Mouse (Mus musculus) hindbrain, postnatal 0 days (tissue): ENCODE measurements around the gene Kiss1r. TPM values are rescaled to one million over a fixed set of nuclear protein-coding genes. Genes with fewer than 3 reads are reported as not detected.
A peak's percentile ranks its signal among the peaks of the same experiment; 100 is the strongest.

Experiments
- ATAC-seq: fragments of 200-750 bp; cut with Nextera tagmentation; 2 replicates; pipeline ENCODE4 v1.8.0; 2017; ENCODE audit warnings: mild to moderate bottlenecking, moderate TSS enrichment, moderate library complexity
- DNase-seq: peaks from one replicate; pipeline ENCODE4 v3.0.0-alpha.2; 2015; ENCODE audit warnings: low spot score
- H3K27ac ChIP-seq: fragments of 300-500 bp; sonication (generic); 2 replicates; pipeline ENCODE4 v1.5.1; 2014; ENCODE audit warnings: mild to moderate bottlenecking
- H3K27me3 ChIP-seq: fragments of 300-500 bp; sonication (generic); 2 replicates; pipeline ENCODE4 v1.6.1; 2014; ENCODE audit warnings: low read length, mixed read lengths; ENCODE audit not compliant: insufficient read depth
- H3K36me3 ChIP-seq: fragments of 300-500 bp; sonication (generic); 2 replicates; pipeline ENCODE4 v1.6.1; 2014; ENCODE audit warnings: low read length, mixed read lengths; ENCODE audit not compliant: insufficient read depth
- H3K4me1 ChIP-seq: fragments of 300-500 bp; sonication (generic); 2 replicates; pipeline ENCODE4 v1.6.1; 2014; ENCODE audit warnings: antibody characterized with exemption, low read length, mixed read lengths; ENCODE audit not compliant: insufficient read depth
- H3K4me2 ChIP-seq: fragments of 300-500 bp; sonication (generic); 2 replicates; pipeline ENCODE4 v1.6.1; 2014; ENCODE audit warnings: low read depth, mild to moderate bottlenecking, low read length, moderate library complexity, mixed read lengths
- H3K4me3 ChIP-seq: fragments of 300-500 bp; sonication (generic); 2 replicates; pipeline ENCODE4 v1.5.1; 2014; ENCODE audit warnings: low read length
- H3K9ac ChIP-seq: fragments of 300-500 bp; sonication (generic); replicated peaks from 2 replicates; pipeline ENCODE4 v1.6.1; 2014; ENCODE audit warnings: mild to moderate bottlenecking, low read length, moderate library complexity, mixed read lengths
- H3K9me3 ChIP-seq: fragments of 300-500 bp; sonication (generic); 2 replicates; pipeline ENCODE4 v1.6.1; 2016; ENCODE audit warnings: low read length, mixed read lengths
- CTCF ChIP-seq: IDR thresholded peaks from 2 replicates; pipeline ENCODE4 v1.5.1; 2016; ENCODE audit warnings: antibody characterized with exemption, control low read depth, low read depth
- WGBS: fragments of 180-500 bp; shearing (Covaris S2); extraction: QIAGEN DNeasy Blood & Tissue Kit; methylation state at CpG from one replicate; pipeline ENCODE4 v1.1.7; 2014; 5-methylcytosine and 5-hydroxymethylcytosine counted together
- polyA plus RNA-seq: library from polyadenylated mRNA; unstranded; fragments of >200 nt; fragmentation: Nextera tagmentation; extraction: Ambion mirVana; gene quantifications from 2 replicates; pipeline ENCODE4 v1.2.1, GENCODE M21; 2015
- total RNA-seq: library from RNA; depleted of rRNA; stranded (reverse); fragments of >200 nt; gene quantifications from 2 replicates; pipeline ENCODE4 v1.2.3, GENCODE M21; 2014

The Kiss1r gene
- total and polyA plus RNA-seq, 2 experiments from 2014 or later: 3.4 to 9.4 TPM

DNA sequence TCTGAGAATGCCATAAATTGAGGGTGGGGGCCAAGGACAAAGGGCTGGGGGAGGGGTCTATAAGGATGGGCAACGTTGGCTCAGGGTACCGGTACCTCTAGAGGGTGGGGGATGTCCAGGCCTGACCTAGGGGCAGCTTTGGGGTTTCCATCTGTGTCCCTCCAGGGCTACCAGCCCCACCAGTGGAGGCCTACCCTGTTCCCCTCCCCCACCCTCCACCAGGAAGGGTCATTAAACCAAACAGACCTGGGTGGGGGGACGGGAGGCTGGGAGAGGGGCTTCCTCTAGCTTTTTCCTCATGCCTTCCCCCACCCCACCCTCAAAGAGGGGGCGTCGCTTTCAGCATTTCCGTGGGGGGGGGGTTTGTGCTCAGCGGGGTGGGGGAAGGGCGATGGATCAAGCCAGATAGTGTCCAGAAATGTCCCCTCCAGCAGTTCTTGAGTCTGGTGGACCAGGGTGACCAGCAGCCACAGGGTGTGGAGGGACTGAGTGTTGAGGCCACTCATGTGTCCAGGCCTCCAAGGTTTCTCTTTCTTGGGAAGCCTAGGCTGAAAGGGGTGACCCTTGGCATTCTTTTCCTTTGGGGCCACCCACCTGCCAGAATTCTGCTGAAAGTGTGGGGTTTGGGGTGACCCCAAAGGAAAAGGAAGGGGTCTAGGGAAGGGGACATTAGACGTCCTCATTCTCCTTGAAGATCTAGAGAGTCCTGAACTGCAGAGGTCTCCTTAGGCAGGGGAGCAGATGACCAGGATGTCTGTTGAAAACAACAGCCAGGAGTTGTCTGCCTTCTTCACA is 12.3 kb downstream of the Kiss1r start:
- 35% methylated on average over 9 of the region's 9 CpGs for WGBS
- no peak for TF ChIP-seq CTCF
- no peak for ATAC-seq
- H3K9ac ChIP-seq: 0 out of 2 replicates have a peak overlapping the region, but pooled peaks have one; percentile 18
- 0 out of 2 replicates have a peak, but pooled peaks cover 9% of the 10 kb centered on the region for H3K4me1 ChIP-seq
- H3K4me2 ChIP-seq: peak overlapping the region; percentile 96
- no peak for DNase-seq
- peak overlapping the region; percentile 86 for H3K4me3 ChIP-seq
- H3K27ac ChIP-seq: peak overlapping the region; percentile 88; the same call in 1 of the 2 replicates
- H3K36me3 ChIP-seq: no peaks in the 10 kb centered on the region
- no peaks in the 10 kb centered on the region for H3K27me3 ChIP-seq
- no peaks in the 10 kb centered on the region for H3K9me3 ChIP-seq

DNA sequence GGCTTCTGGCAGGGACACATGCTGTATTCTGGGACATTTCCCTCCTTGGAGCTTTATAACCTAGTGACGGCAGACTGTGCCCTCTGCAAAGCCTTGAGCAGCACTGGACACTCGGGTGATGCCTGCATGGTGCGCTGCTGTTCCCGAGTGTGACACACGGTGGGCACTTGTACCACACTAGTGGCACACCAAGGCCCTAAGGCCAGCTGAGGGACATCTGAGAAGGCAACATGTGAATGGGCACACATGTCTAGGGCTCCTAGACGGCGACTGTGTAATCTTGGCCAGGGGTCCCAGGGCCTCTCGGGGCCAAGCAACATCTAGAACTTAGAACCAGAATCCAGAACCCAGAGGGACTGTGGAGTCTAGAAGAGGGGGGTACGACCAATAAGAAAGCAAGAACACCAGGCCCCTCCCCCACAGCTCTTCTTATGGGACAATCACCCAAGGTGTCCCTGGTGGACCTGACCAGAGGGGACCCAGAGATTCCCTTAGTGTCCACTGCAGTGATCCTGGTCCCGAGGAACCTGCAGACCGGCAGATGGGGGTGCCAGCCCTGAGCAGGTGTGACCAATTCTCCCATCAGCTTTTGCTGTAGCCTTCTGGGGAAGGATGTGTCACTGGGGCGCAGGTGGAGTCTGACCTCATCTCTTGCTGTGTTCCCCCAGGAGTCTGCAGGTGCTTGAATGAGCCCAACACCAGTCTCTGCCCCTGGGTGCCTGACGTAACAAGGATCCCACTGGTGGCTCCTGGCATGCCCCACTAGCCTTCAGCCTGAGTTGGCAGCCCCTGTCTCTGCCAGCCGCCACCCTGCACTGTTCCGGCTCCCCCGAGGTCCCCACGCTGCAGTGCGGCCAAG is 13.4 kb downstream of the Kiss1r start:
- peak; percentile 12; the same call in 1 of the 2 replicates for TF ChIP-seq CTCF
- Histone ChIP-seq H3K9me3 (no peaks in the 10 kb centered on the region), H3K9ac (no peak overlapping the region; the same call in 1 of the 2 replicates), H3K27me3 (no peaks in the 10 kb centered on the region), H3K4me3 (no peak overlapping the region), H3K27ac (peak overlapping the region; percentile 20; the same call in 1 of the 2 replicates), H3K4me2 (no peak overlapping the region), H3K4me1 (0 out of 2 replicates have a peak, but pooled peaks cover 9% of the 10 kb centered on the region), H3K36me3 (no peaks in the 10 kb centered on the region)
- DNase-seq: no peak
- no peak for ATAC-seq
- 71% methylated on average over 18 of the region's 18 CpGs for WGBS

DNA sequence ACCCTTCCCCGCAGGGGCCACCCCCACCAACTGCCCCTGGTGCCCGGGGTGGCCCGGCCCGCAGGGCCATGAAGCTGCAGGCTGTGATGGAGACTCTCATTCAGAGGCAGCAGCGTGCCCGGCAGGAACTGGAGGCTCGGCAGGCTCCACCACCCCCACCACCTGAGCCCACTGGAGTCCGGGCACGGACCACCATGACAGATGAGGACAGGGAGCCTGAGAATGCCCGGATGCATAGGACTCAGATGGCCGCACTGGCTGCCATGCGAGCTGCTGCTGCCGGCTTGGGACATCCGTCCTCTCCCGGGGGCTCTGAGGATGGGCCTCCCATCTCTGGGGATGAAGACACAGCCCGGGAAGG is 14.0 kb downstream of the Kiss1r start:
- Histone ChIP-seq H3K4me1 (0 out of 2 replicates have a peak, but pooled peaks cover 8% of the 10 kb centered on the region), H3K4me3 (no peak overlapping the region), H3K27me3 (no peaks in the 10 kb centered on the region), H3K9me3 (no peaks in the 10 kb centered on the region), H3K27ac (0 out of 2 replicates have a peak overlapping the region, but pooled peaks have one; percentile 20), H3K9ac (no peak overlapping the region; the same call in 1 of the 2 replicates), H3K4me2 (no peak overlapping the region), H3K36me3 (no peaks in the 10 kb centered on the region)
- DNase-seq (no peak), ATAC-seq (no peak)
- 60% methylated on average over 16 of the region's 16 CpGs for WGBS
- no peak for TF ChIP-seq CTCF

DNA sequence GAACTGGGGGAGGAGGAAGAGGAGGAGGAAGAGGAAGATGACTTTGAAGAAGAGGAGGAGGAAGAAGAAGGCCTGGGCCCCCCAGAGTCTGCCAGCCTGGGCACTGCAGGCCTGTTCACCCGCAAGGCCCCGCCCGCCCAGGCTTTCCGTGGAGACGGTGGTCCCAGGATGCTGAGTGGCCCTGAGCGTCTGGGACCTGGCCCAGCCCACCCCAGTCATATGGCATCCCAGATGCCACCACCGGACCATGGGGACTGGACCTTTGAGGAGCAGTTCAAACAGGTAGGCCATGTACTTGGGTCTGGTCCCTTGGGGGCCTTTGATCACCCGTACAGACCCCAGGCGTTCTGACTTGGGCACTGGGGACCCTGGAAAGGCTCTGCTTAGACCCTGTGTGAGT is 15.0 kb downstream of the Kiss1r start:
- Histone ChIP-seq H3K4me2 (no peak overlapping the region), H3K9ac (no peak overlapping the region), H3K36me3 (no peaks in the 10 kb centered on the region), H3K9me3 (no peaks in the 10 kb centered on the region), H3K4me1 (0 out of 2 replicates have a peak, but pooled peaks cover 5% of the 10 kb centered on the region), H3K27me3 (no peaks in the 10 kb centered on the region), H3K27ac (no peak overlapping the region), H3K4me3 (no peak overlapping the region)
- DNase-seq: no peak
- no peak for ATAC-seq
- no peak for TF ChIP-seq CTCF
- WGBS: 82% methylated on average over 9 of the region's 9 CpGs

DNA sequence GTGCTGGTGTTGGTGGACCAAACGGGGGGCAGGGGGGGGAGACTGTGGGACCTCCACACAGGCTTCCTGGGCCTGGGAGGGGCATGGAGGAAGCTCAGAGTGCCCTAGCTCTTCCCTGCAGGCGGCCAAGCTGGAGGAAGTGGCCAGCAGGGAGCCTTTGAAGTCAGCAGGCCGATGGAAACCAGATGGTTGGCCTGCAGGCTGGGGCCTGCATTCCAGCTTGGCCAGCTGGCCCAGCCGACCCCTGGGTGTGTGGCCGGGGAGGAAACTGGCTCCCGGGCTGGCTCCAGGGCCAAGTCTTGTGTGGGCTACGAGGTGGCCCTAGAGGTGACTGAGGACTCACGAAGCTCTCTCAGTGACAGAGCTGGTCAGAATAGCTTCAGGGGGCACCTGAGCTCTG is 16.0 kb downstream of the Kiss1r start:
- H3K27me3 ChIP-seq: no peaks in the 10 kb centered on the region
- WGBS: 21% methylated on average over 8 of the region's 8 CpGs
- no peak for ATAC-seq
- H3K4me1 ChIP-seq: peaks cover 10% of the 10 kb centered on the region
- H3K27ac ChIP-seq: peak overlapping the region; percentile 55; the same call in 1 of the 2 replicates
- H3K4me2 ChIP-seq: no peak overlapping the region
- no peak overlapping the region for H3K4me3 ChIP-seq
- TF ChIP-seq CTCF: no peak
- DNase-seq: peak; percentile 72
- H3K9ac ChIP-seq: no peak overlapping the region
- no peaks in the 10 kb centered on the region for H3K9me3 ChIP-seq
- H3K36me3 ChIP-seq: no peaks in the 10 kb centered on the region

DNA sequence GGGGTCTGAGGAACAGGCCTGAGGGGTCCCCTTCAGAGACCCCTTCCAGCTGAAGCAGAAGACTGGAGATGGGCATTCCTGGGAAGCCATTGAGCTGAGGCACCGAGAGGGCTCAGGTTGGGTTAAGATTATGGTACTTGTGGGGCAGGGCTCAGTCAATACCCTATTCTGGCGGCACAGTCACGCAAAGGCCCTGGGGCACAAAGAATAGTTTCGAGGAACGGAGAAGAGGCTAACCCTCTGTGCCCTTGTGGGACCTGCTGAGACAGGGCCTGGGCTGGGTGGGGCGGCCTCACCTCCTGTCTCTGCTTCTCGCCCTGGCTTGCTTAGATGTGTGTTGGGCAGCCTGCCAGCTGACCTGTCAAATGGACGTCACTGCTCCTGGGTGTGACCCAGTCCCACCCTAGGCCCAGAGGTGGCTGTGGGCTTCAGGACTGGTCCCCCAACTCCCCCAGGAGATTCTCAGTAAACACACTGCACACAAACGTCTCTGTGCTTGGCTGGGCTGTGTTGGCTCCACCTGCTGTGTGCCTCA is 16.4 kb downstream of the Kiss1r start:
- Histone ChIP-seq H3K4me1 (peaks cover 10% of the 10 kb centered on the region), H3K4me3 (no peak overlapping the region), H3K27me3 (no peaks in the 10 kb centered on the region), H3K9ac (no peak overlapping the region), H3K4me2 (no peak overlapping the region), H3K27ac (peak overlapping the region; percentile 55; the same call in 1 of the 2 replicates), H3K9me3 (no peaks in the 10 kb centered on the region), H3K36me3 (no peaks in the 10 kb centered on the region)
- DNase-seq (no peak), ATAC-seq (no peak)
- no peak for TF ChIP-seq CTCF
- WGBS: 42% methylated on average over 9 of the region's 9 CpGs
